Mouse (Mus musculus) right cerebral cortex, adult 18-20 months (tissue): ENCODE data around the gene Gm49337.

Experiments
- DNase-seq: peaks from one replicate; pipeline ENCODE4 v3.0.0; 2022; ENCODE audit warnings: mixed read lengths

The Gm49337 gene

DNA sequence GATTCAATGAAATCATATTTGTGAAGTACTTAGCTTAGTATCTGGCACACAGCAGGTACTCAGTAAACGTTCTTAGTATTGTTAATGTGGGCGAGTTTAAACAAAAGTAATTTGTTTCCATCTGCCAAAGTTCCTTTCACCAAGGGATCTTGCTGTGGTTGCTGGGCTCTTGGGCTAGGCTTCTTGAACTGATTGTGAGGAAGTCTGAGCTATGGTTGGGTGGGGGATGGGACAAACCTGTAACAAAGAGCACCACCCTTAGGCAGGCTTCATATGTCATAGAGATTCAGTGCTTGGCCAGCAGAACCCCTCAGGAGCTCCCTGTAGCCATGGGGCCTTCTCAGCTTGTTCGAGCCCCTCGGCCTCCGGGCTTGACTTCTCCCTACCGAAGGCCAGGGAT lies at the start of gene Gm49337, which contains the start of gene 1700042G07Rik:
Gm49337 (plus strand) TSS at position 313 of the 400 bp plus-strand sequence.
1700042G07Rik (plus strand) TSS at position 301 of the 400 bp plus-strand sequence.
- DNase-seq: no peak

DNA sequence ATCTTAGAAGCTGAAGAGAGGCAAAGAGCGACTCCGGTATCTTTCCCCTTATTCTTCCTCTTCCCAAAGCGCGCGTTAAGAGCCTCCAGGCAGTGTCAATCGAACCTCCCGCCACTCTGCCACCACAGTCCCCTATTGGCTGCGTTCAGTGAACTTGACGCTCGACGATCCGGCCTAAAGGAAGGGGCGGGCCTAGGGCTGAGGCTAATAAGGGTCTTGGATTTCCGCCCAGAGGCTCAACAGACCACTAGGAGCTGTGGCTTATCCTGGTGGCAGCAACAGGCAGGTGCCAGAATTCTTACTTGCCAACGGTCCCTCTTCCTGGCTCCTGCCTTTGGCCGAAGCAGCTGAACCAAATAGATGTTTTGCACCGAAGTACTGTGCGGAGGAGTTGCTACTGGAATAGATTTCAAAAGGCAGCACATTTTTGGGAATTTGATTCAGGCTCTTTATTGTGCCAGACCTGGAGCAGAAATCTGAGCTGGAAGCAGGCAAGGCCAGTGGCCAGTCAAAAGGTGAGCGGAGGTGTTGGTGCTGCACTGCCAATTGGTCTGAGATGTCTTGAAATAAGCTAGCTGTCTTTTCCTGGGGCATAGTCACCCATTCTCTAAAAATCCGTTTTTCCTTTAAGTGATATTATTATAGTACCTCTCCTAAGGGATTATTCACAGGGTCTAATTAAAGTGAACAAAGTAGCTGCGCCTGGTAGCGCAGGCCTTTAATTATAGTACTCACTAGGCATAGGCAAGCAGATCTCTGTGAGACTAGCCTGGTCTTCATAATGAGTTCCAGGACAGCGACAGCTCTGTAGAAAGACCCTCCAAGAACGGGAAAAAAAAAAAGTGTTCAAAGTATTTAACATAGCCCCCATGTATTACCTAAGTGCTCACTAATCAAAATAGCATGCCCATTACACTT lies 49.3 kb upstream of the Gm49337 start, which contains the start of the genes Rad54l and Pomgnt1:
Rad54l (minus strand) TSS at position 89 of the 918 bp plus-strand sequence.
Pomgnt1 (plus strand) TSS at position 239 of the 918 bp plus-strand sequence.
- DNase-seq: peak; percentile 79

DNA sequence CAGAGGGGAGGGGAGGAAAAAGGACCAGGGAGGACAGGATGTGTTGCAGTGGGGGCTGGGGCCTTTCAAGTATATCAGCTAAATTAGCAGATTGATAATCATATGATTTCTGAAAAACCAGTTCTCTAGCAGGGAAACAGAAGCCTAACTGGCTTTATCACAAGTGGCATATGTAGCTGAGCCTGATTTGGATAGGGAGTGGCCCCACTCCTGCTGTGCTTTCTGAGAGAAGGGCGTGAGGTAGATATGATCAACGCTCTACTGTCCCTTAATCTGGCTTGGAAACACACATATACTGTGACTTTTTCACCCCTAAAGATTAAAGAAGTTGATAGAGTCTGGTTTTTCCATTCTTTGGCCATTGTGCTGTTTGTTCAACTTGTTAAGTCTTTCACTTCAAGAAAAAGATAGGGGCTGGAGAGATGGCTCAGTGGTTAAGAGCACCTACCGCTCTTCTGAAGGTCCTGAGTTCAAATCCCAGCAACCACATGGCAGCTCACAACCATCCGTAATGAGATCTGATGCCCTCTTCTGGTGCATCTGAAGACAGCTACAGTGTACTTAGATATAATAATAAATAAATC lies 47.3 kb upstream of the Gm49337 start:
- no peak for DNase-seq

DNA sequence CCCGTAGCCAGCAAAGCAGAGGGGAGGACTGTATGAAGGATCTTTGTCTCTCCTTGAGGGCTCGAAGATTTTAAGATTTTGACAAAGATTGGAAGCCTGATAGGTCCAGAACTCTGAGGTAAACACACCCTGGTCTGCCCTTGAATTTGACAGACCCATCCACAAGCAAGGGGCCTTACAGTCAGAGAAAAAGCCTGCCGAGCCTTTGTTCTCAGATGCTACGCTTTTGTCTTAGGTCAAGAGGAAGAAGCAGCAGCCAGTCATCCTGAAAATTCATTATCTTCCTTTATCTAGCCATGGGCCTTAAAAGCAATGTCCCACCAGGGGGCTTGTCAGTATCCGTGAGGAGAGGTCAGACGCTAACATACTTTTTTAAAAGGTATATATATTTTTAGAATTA lies 45.2 kb upstream of the Gm49337 start:
- no peak for DNase-seq

GRCm38 (mm10) chr4:116133126-116133525 lies 40.1 kb upstream of the Gm49337 start:
- DNase-seq: no peak

DNA sequence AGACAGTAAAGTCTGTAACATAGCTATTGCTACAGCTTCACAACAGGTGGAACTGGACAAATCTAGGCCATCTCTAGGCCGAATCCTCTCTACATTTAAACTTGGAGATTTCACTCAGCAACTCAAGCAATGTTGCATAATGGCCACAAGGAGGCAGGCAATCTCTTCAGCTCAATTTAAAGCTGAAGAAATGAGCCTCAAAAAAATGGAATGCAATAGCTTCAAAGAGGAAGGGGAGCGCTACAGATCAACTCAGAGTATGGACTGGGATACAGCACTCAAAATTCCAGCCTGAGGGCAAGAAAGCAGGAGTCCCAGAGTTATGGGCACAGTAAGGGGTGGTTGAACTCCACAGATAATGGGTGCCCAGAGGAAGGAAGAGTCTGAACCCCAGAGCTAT lies 38.2 kb upstream of the Gm49337 start:
- DNase-seq: no peak

DNA sequence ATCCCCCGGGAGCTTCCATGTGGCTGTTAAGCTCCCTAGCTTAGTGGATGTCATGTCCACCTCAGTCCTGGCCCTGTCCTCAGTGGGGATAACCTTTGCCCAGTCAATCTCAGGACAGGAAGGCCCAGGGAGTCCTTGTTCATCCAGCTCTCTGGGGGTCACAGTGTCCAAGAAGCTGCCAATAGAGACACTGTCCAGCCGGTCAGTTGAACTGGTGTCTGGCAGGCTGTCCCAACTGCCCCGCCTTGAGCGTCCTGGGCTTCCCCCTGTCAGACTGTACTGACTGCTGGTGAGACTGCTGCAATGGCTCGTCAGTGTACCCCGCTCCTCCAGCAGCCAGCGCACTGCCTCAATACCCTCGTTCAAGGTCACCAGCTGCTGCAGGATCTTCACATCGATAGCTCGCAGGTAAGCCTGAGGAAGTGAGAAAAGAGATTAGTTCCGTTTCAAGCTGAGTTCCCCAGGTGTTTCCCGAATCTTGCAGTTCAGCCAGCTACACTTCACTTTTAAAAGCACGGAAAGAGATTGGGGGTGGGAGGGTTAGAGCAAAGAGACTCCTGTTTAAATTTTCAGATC lies 35.7 kb upstream of the Gm49337 start:
- no peak for DNase-seq

GRCm38 (mm10) chr4:116140801-116141574 lies 32.2 kb upstream of the Gm49337 start:
- DNase-seq: peak; percentile 44

- DNase-seq: no peak
Measured at GRCm38 (mm10) chr4:116141736-116142135, 31.4 kb upstream of the Gm49337 start.

DNA sequence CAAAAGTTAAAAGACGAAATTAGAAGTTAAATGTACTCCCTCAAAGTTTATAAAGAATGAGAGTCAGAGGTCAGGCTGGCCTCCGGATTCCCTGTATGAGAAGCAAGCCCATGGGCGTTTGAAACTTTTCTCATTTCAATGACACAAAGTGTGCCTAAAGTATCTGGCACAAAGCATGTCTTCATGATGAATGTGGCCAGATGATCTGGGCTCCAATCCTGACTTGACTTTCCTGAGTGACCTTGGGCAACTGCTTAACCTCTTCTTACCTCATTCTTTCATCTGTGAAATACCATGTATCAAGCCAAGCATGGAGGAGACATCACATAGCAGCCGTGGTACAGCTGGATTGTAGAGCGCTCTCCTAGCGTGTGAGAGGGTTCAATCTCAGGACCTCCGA lies 30.9 kb upstream of the Gm49337 start:
- no peak for DNase-seq

DNA sequence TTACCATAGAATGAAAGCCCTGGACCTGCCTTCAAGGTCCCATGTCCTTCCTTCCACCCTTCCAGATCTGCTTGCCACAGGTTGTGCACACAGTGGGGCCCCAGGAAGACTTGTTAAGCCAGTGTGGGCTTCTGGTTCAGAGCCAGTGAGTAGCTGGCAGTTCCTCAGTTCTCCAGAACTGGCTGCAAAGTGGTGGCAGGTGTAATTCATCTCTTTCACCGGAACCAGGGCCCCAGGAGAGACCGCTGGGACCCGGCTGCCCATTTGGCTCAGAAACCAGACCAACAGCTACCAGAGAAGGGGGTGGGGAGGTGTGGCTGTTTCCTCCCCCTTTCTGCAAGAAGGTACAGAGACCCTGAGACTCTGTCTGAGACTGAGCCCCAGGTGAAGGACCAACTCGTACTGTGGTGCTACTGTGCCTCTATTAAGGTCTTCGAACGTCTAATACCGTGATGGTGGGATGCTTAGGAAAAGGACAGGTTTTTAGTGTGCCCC lies 29.8 kb upstream of the Gm49337 start:
- DNase-seq: no peak

GRCm38 (mm10) chr4:116143891-116144717 lies 29.1 kb upstream of the Gm49337 start:
- peak; percentile 73 for DNase-seq

DNA sequence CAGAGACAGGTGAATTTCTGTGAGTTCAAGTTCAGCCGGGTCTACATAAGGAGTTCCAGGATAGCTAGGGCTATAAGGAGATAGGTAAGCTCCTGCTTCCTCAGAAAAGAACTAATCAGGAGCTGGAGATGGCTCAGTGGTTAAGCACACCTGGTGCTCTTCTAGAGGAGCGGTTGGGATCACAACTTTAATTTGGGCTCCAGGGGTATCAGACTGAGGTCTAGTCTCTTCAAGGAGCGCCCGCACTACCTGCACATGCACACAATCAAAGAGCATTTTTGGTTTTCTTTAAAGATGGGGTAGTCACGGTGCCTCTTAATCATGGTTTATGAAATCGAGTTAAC lies 23.4 kb upstream of the Gm49337 start:
- DNase-seq: no peak

GRCm38 (mm10) chr4:116150156-116150861 lies 22.9 kb upstream of the Gm49337 start:
- DNase-seq: peak; percentile 63

DNA sequence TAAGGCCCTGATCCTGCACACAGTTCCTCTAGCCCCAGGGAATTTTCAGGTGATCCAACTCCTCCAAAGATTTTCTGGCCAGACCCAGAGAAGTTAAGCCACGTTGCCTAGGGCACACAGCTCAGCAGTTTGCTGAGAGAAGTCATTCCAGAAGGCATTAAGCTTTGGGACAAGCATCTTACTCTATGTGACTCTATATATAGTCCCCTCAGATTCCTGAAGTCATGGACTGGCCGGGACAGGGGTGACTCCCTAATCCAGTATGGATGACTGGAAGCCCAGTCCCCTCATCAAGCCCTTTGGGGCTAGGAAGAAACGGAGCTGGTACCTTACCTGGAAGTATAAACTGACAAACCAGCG lies 22.3 kb upstream of the Gm49337 start:
- DNase-seq: no peak

DNA sequence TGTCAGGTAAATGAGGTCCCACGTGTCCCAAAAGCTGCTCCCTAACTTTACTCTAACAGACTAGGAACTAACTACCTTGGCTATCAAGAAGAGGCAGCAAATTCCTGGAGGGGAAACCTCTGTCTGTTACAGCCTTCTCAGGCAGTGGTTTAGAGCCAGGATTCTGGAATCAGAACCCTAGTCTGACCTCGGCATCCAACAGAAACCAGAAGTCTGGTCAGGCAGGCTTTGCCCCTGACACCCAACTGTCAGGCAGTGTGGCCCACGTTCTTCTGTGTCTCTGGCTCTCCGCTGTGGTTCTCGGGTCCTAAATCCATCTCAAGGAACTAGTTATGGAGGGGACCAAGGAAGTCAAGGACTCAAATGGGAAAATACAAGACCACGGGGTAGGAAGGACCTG lies 21.9 kb upstream of the Gm49337 start, which contains the start of gene Lurap1:
Lurap1 (minus strand) TSS at position 101 of the 400 bp plus-strand sequence.
- DNase-seq: no peak

DNA sequence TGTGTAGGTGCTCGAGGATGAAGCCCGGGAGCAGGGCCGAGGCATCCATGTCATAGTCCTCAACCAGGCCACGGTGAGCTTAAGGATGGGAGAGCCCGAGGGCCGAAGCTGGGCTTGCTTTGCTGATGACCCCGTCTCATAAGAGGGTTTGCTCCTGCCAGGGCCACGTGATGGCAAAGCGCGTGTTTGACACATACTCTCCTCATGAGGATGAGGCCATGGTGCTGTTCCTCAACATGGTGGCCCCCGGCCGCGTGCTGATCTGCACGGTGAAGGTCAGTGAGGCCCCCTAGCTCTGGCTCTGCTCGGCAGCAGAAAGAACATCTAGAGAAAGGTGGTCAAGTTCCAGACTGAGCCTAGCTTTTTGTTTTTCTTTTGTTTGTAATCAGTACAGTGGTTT lies 20.5 kb upstream of the Gm49337 start:
- no peak for DNase-seq

DNA sequence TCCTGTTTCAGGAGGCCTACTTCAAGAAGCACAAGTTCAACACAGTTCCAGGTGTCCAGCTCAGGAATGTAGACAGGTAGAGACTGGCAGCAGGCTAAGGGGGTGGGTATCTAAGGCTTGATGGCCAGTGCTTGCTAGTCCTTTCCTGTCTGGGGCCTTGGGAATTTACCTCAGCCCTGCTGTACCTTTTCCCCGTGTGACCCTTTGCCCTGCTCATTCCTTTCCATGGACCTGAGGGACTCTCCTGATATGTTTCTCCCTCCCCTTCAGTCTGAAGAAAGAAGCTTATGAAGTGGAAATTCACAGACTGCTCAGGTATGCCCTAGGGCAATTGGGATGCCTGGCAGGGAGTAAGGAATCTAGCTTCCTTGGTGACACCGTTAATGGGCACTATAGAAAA lies 15.3 kb upstream of the Gm49337 start:
- no peak for DNase-seq

DNA sequence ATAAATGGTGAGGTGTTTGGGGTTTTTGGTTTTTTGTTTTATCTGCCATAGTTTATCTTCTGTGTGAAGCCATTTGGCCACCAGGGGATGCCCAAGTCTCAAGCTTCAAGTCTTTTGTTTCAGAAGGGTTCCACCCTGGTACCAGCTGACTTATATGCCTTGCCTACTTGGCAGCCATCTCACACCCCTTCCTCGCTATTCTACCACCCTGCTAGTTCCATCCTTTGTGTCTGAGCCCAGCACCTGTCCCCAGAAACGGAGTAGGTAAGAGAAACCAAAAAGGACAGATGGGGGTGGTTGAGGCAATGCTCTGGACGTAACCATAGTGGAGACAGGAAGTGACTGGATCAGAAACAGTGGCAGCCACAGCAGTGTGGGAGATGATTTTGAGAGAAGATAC lies 13.3 kb upstream of the Gm49337 start:
- DNase-seq: peak; percentile 52

GRCm38 (mm10) chr4:116160769-116161168 lies 12.4 kb upstream of the Gm49337 start:
- peak; percentile 90 for DNase-seq

DNA sequence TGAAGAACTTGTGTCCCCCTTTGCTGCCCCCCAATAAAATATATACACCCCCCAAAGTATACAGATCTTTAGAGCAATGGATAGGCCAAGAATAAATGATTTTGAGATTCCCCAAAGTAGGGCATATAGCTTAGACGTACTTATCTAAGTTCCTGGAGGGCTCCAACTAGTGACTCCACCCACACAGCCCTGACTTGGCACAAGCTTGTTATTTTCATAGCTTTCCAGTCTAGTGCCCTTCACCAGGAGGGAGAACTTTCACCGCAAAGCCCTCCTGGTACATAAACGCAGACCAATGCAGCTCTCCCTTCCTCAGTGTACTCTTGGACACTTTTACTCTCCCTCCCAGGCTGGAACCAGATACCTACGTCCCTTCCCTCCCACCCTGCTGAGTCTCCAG lies 11.0 kb upstream of the Gm49337 start:
- DNase-seq: no peak
